9 mouse cellular contexts compared by ENCODE assay signal in the genomic region with DNA sequence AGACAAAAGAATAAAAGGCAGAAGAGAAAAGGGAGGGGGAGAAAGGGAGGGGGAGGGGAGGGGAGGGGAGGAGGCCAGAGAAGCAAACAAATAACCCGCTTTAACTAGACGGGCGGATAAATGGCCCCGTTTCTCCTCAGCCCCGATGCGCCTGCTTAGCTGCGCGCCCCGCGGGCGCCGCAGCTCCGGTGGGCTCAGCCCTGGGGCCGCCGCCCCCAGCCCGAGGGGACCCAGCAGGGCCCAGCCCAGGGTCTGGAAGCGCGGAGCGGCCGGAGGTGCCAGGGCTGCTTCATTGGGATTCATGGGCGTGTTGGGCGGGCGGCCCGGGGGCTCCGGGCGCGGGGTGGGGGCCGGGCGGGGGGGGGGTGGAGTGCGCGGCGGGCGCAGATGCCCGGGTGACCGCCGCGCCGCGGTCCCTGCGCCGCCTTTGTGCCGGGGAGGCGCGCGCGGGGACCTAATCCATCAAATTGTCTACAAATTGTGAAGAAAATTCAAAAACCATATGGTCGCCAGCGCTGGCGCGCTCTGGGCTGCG. TPM values are rescaled to one million over a fixed set of nuclear protein-coding genes. Genes with fewer than 3 reads are reported as not detected.
DNase-seq lines count a peak whose midpoint lies in the region; ATAC-seq and TF ChIP-seq lines count a peak whose summit lies in the region.
"Had no signal": no experiment of that assay in that cellular context is flagged by ENCODE, and none has a peak within 500 bp of the region (broad histone marks: within the 10 kb centered on the region; RNA-seq: fewer than 3 reads in every experiment).

No protein-coding gene starts in this region.

- no peak overlapping the region for H3K9ac ChIP-seq in lung, embryonic 14.5 days
- H3K9ac ChIP-seq in forebrain, embryonic 12.5 days, result peak overlapping the region; percentile 21; the same call in 1 of the 2 replicates
- peak overlapping the region; percentile 72 for H3K9ac ChIP-seq in neural tube, embryonic 15.5 days (replicated peaks)

- peak overlapping the region; percentile 26; the same call in 1 of the 2 replicates for H3K4me2 ChIP-seq in lung, embryonic 14.5 days
- peak overlapping the region; percentile 46 for H3K4me2 ChIP-seq in forebrain, embryonic 12.5 days
- peak overlapping the region; percentile 66 for H3K4me2 ChIP-seq in neural tube, embryonic 15.5 days

- 1% methylated on average over 38 of the region's 51 CpGs for WGBS in lung, embryonic 14.5 days
- WGBS in forebrain, embryonic 12.5 days, result under 1% methylated on average over 31 of the region's 51 CpGs
- 1% methylated on average over 48 of the region's 51 CpGs for WGBS in limb, embryonic 10.5 days
- WGBS in neural tube, embryonic 15.5 days, result under 1% methylated on average over 43 of the region's 51 CpGs

- 0 out of 2 replicates have a peak, but pooled peaks cover 3% of the 10 kb centered on the region for H3K4me1 ChIP-seq in lung, embryonic 14.5 days (ENCODE audit: insufficient read depth)
- peaks cover 32% of the 10 kb centered on the region for H3K4me1 ChIP-seq in forebrain, embryonic 12.5 days
- H3K4me1 ChIP-seq in limb, embryonic 10.5 days, result peaks cover 44% of the 10 kb centered on the region
- peaks cover 75% of the 10 kb centered on the region for H3K4me1 ChIP-seq in neural tube, embryonic 15.5 days

- DNase-seq in lung, embryonic 14.5 days, result no peak
- DNase-seq in lung, postnatal 10 days, result no peak
- DNase-seq in limb, embryonic 10.5 days (ENCODE audit: low spot score), result peak; percentile 67
- DNase-seq in c-Kit-positive CD71-positive TER-119-positive erythroid progenitor cells, embryonic 14.5 days (ENCODE audit: low spot score), result no peak
- DNase-seq in spleen, adult 12 weeks (ENCODE audit: low spot score), result no peak
- DNase-seq: kidney, postnatal 10 days; thymus, adult 2 months had no signal

- H3K27ac ChIP-seq in lung, embryonic 14.5 days (ENCODE audit: low read depth), result no peak overlapping the region
- no peak overlapping the region for H3K27ac ChIP-seq in forebrain, embryonic 12.5 days
- H3K27ac ChIP-seq in limb, embryonic 10.5 days, result peak overlapping the region; percentile 73
- H3K27ac ChIP-seq in neural tube, embryonic 15.5 days (replicated peaks), result peak overlapping the region; percentile 96

- H3K27me3 ChIP-seq in lung, embryonic 14.5 days (ENCODE audit: insufficient read depth, low read length), result peaks cover 100% of the 10 kb centered on the region
- H3K27me3 ChIP-seq in forebrain, embryonic 12.5 days, result peaks cover 100% of the 10 kb centered on the region
- H3K27me3 ChIP-seq in limb, embryonic 10.5 days (ENCODE audit: low read depth, poor library complexity, severe bottlenecking), result peaks cover 100% of the 10 kb centered on the region
- H3K27me3 ChIP-seq in neural tube, embryonic 15.5 days (replicated peaks), result peaks cover 42% of the 10 kb centered on the region

- peak overlapping the region; percentile 14 for H3K4me3 ChIP-seq in lung, embryonic 14.5 days (ENCODE audit: low read depth, low read length)
- peak overlapping the region; percentile 28 for H3K4me3 ChIP-seq in forebrain, embryonic 12.5 days (replicated peaks)
- H3K4me3 ChIP-seq in limb, embryonic 10.5 days, result peak overlapping the region; percentile 41
- peak overlapping the region; percentile 57 for H3K4me3 ChIP-seq in neural tube, embryonic 15.5 days (replicated peaks)

- H3K36me3 ChIP-seq in lung, embryonic 14.5 days (ENCODE audit: insufficient read depth), result no peaks in the 10 kb centered on the region
- no peaks in the 10 kb centered on the region for H3K36me3 ChIP-seq in forebrain, embryonic 12.5 days (replicated peaks)
- no peaks in the 10 kb centered on the region for H3K36me3 ChIP-seq in limb, embryonic 10.5 days
- no peaks in the 10 kb centered on the region for H3K36me3 ChIP-seq in neural tube, embryonic 15.5 days

- no peak for TF ChIP-seq CTCF in lung, embryonic 14.5 days (IDR thresholded peaks at IDR 0.05; ENCODE audit: low read depth)

- no peak for ATAC-seq in lung, embryonic 14.5 days (ENCODE audit: insufficient read depth)
- ATAC-seq in forebrain, embryonic 12.5 days (ENCODE audit: low FRiP score), result peak; percentile 44; the same call in 1 of the 2 replicates
- no peak for ATAC-seq in neural tube, embryonic 15.5 days (ENCODE audit: low FRiP score)

- H3K9me3 ChIP-seq in lung, embryonic 14.5 days (ENCODE audit: low read depth, low read length), result no peaks in the 10 kb centered on the region
- no peaks in the 10 kb centered on the region for H3K9me3 ChIP-seq in forebrain, embryonic 12.5 days
- no peaks in the 10 kb centered on the region for H3K9me3 ChIP-seq in limb, embryonic 10.5 days (replicated peaks)
- H3K9me3 ChIP-seq in neural tube, embryonic 15.5 days (replicated peaks), result no peaks in the 10 kb centered on the region

RNA-seq across cellular contexts. Expression of a gene that starts 4.7 kb away (rescaled TPM):
- not detected in 2 replicates for polyA plus RNA-seq in lung, embryonic 14.5 days (2014; fragmentation: Nextera tagmentation; extraction: Ambion mirVana)
- not detected in 2 replicates for polyA plus RNA-seq in forebrain, embryonic 12.5 days (2016; fragmentation: Nextera tagmentation; extraction: Ambion mirVana)
- polyA plus RNA-seq in limb, embryonic 10.5 days (2016; fragmentation: Nextera tagmentation; extraction: Ambion mirVana), result 3.9 and 6.3 TPM in 2 replicates
- 10.9 and 16.9 TPM in 2 replicates for polyA plus RNA-seq in neural tube, embryonic 15.5 days (2015; fragmentation: Nextera tagmentation; extraction: Ambion mirVana)
- polyA plus RNA-seq: thymus, adult 2 months had no signal

Comparison
In these comparisons a context has a peak if more than half of its experiments do, and no peak if none do; other contexts are left out.
1. H3K27ac ChIP-seq: peak in limb, embryonic 10.5 days (single experiment) and neural tube, embryonic 15.5 days (single experiment); none in lung, embryonic 14.5 days (single experiment) and forebrain, embryonic 12.5 days (single experiment).
2. Peak in every context shown above with its lines, with median percentiles within 50 percentile points of each other: H3K4me2 ChIP-seq and H3K4me3 ChIP-seq.